Mouse (Mus musculus) frontal cortex, postnatal 14 days (tissue): ENCODE results near the gene Elf2.
"Not testable (repeated sequence)": the region's sequence is repeated elsewhere in the genome, so short reads cannot be mapped to it uniquely, and the experiment has no call there.

Experiments used
- DNase-seq, 2 experiments: peaks; one replicate each; pipeline ENCODE4 v3.0.0; 2022; ENCODE audit warnings: low spot score in 2 of 2

Elf2 gene

DNA sequence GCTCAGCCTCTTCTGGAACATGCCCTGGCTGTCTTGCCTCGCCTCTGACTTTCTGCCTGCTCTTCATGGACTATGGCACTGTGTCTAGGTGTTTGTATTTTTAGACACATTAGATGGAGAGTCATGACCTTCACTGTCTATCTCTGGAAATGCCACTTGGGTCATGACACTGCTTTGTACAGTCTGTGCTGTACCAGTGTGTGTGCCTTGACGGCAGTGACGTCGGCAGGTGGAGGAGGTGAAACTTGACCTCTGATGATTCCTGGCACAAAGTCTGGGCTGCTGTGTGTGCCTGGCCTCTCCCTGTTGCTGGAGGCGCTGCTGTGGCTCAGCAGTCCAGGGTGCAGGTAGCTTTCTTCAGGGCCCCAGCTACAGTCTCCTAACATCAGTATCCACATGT is 107.0 kb downstream of the Elf2 start:
- no peak for DNase-seq

DNA sequence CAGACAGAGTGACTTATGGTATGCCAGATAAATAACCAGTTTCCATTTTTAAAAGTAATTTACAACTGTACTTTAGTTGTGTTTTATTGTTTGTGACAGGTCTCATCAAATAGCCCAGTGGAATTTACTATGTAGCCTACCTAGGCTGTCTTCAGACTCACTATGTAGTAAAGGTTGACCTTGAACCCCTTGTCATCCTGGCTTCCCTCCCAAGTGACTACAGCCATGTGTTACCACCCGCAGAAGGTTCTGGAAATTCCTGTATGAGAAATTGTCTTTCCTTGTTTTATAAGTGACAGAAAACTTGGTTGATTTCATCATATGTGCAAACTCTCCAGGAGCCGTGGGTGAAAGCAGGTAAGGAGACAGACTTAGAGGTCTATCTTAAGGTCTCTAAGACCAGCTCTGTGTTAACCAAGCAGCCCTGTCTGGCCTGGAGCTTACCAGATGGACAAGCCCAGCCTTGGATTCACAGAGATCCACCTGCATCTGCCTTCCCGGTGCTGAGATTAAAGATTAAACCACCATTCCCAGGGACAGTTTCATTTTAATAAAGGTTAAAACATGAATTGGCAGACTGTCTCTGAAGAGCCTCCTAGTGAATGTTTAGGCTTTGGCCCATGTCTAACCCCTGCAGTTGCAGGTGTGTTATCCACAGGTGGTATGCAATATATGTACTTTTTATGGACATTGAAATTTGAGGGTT is 108.1 kb downstream of the Elf2 start:
- no peak for DNase-seq

DNA sequence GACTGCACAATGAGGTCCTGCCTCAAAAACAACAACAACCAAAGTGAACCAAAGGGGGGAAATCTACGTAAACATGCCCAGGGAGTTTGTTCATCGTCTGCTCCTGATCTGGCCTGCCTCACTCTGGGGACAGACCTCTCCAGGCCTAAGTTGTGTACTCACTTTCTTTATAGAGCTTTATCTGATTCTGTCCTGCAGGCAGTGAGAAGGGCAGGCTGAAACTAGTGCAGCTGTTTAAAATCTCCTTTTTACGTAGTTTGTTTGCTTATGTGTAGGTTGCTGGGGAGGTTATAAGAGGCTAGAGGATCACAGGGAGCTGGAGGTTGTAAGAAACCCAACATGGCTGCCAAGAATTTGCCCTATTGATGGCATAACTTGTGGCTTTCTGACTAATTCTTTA is 109.0 kb downstream of the Elf2 start:
- DNase-seq: no peak

DNA sequence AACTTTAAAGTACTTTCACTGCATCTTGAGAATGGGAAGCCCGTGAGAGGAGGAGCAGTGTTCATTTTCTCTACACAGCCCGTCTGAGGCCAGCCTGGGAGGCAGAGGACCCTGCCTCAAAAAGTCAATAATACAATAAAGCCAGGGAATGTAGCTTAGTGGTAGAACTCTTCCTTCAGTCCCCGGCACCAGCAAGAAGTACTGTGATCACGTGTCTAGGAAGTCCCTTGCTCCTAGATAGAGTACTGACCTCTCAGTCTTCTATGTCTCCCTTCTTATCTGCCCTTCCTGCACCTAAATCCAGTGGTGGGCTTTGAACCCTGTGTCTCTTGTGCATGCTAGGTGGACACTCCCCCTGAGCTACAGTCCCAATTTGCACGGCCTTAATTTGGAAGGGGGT is 109.6 kb downstream of the Elf2 start:
- no peak for DNase-seq

DNA sequence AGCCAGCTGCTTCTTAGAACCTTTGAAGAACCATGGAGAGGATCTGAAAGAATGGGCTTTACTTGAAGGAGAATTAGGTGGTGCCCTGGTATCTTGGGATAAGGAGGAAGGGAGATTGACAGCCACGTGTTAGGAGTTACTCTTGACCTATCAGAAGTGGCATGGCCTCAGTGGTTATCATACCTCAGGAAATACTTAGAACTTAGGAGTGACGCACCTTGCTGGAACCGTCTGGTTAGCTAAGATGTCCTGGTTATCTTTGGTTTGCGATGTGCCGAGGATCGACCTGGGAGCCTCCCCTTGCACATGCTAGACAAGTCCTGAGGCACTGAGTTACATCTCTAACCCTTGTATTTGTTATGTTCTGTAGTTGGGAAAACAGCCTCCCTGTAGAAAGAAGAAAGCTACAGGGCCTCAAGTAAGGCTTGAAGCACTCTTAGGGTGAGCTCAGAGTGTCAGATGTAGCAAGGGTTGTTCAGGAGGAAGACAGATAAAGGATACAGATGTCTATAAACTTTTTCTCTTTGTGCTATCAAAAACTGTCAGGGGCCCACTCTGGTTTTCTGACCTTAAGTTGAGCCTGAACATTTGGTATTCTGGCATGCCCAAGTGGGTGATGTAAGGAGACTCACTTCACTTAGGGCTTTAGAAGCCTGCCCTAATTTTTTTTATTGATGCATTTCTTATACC is 110.2 kb downstream of the Elf2 start:
- DNase-seq: no peak

DNA sequence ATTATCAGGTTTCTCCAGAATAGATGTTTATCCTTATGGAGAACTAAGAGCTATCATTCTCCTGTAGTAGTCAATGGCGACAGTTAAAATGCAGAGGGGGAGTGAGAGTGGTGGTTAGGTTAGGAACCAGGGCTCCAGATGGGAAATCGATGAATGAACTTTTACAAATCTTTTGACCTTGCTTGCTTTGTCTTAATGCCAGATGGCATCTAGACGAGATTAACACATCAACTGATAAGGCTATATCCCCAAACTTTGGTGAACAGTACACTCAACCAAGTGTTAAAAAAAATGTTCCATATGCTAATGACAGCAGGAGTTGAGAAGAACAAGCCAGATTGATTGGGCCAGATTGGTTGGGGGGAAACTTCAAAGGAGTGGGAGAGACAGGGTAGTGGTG is 111.2 kb downstream of the Elf2 start:
- no peak for DNase-seq

DNA sequence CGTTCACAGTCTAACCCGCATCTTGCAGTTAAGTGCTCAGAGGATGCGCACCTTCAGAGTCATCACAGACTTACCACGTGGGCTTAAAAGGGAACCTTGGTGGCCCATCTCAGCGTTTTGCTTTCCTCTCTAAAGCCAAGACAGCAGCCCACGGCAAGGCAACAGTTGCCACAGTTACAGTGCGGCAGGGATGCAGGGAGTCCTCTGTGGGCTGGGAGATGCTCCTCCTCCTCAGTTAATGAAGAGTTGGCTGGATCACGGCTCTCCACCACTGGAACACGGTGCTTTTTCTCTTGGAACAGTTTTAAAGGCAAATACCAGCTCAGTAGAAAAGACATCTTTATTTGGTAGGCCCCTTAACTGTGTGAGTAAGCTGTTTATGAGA is 111.7 kb downstream of the Elf2 start:
- peak; percentile 28 to 42 for DNase-seq

DNA sequence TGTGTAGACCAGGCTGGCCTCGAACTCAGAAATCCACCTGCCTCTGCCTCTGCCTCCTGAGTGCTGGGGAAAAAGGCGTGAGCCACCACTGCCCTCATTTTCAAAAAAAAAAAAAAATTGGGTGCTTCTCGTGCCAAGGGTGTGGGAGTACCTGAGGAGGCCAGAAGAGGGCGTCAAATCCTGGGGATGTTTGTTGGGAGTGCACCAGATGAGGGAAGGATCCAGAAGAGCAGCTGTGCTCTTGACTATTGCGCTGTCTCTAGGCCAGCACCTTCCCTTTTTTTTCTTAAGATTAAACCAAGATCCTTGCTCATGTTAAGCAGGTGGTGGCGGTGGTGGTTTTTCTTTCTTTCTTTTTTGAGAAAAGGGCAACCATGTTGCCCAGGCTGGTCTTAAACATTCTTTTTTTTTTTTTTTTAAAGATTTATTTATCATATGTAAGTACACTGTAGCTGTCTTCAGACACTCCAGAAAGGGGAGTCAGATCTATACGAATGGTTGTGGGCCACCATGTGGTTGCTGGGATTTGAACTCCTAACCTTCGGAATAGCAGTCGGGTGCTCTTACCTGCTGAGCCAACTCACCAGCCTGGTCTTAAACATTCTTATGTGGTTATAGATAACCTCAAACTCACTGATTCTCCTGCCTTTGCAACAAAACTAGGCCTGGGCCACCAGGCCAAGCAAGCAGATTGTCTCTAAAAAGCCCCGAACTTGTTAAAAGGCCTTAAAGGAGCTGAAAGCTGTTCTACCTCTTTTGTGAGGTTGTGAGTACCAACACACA is 112.2 kb downstream of the Elf2 start:
- DNase-seq: no peak

DNA sequence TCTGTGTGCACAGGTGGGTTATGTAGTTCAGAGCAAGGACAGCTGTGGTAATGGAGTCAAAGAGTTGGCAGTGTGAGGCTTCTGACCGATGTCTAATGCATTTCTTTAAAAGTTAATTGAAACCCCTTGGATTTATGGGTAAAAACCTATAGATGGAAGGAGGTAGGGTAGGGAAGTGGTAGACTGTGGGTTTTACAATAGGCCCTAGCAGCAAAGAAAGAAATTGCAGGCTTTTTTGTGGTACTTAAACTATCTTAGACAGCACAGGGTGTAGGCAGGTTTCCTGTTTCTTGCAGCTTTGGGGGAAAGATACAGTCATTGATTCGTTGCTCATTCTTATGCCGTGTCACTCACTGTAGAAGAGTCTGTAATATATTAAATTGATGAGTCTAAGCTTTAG is 113.9 kb downstream of the Elf2 start:
- DNase-seq: no peak

DNA sequence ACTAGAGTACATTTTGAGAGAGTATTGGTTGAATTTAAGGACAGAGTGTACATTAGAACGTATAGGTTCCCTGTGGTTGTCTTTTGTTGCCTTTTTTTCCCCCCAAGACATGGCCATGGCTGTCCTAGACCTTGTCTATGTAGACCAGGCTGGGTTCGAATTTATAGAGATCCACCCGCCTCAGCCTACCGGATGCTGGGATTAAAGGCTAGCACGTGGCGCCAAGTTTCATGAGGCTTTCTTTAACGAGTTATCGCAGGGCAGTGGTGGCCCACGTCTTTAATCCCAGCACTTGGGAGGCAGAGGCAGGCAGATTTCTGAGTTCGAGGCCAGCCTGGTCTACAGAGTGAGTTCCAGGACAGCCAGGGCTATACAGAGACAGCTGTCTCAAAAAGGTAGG is 114.5 kb downstream of the Elf2 start:
- no peak for DNase-seq

DNA sequence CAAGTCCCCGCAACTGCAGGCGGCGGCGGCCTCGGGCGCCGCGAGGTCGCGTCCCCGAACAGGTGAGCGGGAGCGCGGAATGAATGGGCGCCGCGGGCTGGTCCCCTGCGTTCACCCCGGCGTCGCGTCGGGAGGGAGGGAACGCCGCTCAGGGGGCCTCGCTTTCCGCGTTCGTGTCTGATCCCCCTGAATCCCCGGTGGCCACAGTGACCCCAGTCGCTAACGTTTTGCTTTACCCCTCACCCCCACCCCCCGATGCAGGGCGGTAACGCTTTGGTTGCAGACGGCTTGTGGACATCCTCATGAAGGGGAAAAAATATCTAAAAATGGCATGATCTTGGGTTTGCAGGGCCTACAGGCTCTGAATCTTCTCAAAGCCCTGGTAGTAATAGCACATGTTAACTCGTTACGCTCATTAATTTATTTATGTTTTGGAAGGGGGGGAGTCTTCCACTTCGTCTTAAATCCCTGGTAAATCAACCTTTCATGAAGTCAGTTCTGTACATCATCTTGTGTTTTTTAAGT is 115.2 kb downstream of the Elf2 start:
- DNase-seq: no peak

DNA sequence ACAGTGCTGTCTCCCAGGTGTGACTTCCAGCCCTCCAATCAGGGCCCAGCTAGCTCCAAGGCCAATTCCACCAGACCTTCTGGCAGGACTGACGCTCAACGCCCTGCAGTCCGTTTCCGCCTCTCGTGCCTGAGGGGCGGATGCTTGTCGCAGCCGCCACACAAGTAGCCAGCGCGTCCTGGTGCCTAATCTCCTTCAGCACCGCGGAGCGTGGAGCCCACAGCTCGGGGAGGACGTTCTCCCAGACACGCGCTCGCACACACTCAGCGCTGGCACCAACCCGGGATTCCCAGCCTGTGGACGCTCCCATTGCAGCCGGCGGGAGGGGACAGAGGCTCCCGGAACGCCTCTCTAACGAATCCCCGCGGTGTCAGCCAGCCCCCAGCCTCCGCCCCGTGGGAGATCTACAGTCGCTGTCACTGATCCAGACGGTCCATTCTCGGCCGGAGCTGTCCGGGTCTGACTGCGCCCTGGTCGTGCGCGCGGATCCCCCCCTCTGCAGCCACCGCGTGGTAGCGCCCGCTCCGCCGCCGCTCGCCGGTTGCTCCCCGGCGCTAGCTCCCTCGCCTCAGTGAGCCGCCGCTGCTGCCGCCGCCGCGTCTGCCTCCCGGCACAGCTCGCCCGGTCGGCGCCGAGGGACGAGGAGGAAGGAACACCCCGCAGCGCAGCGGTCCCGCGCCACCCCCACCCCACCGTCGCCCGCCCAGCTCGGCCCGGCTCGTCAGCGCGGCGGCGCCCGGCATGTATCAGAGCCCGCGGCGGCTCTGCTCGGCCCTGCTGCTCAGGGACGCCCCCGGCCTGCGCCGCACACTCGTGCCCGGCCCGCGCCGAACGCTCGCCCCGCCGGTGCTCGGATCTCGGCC is 115.9 kb downstream of the Elf2 start, which contains the start of gene Noct:
Gene Noct, plus strand, starts transcription at position 85 of the 863 bp plus-strand sequence.
- peak; percentile 81 to 84 for DNase-seq

DNA sequence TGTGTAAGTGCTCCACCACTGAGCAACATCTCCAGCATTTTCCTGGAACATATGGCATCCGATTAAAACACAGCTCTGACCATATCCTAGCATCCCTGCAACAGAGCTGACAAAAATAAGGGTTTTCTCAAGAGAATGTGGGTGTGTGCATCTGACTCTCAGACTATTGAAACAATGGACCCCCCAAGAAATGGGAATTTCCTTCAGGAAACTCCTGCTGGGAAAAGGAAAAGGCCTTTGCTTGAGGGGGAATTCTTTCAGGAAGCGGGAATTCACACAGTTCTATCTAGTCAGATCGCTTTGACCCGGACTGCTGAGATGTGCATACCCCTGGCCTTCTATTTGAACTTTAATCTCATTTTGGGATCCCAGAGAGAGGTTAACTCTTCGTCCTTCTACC is 116.9 kb downstream of the Elf2 start:
- no peak for DNase-seq

DNA sequence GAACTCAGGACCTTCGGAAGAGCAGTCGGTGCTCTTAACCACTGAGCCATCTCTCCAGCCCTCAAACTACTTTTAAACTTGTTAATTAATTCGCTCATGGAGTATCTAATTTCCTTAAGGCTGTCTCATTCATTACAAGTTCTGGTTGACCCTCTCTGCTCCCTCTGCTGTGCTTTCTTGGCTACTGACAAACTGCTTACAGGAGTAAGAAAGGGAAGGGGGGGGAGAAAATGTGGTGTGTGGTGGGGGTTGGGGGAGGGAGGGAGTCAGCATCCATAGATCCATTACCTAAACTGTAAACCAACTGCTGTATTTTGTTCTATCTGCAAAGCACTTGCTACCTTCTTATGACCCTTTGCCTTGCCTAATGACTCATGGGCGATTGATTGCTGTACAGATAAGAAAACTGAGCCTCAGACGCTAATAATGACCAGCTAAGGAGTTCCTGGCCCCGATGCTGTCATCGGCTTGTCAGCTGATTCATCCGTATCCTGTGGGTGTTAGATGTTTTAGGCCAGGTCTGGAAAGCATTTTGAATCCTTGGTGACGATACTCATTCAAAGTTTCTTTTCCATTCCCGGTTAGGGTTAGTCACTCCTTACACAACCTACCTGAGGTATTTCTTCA is 117.5 kb downstream of the Elf2 start:
- DNase-seq: no peak

DNA sequence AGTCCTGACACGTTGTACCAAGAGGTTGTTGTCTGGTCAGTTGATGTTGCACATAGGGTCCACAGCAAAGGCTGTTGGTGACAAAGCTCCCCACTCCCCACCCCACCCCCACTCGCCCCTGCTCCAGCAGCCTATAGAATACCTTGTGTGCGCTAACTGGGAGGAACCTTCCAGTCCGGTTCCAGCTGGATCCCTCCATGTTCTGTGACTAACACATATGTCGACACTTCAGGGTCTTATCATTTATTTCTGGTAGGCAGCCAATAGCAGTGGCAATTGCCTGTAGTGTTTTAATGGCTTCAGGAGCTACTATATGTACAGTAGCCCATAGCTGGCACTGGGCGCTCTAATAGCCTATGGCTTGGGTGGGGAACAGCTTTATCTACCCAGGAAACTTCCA is 118.2 kb downstream of the Elf2 start:
- no peak for DNase-seq

DNA sequence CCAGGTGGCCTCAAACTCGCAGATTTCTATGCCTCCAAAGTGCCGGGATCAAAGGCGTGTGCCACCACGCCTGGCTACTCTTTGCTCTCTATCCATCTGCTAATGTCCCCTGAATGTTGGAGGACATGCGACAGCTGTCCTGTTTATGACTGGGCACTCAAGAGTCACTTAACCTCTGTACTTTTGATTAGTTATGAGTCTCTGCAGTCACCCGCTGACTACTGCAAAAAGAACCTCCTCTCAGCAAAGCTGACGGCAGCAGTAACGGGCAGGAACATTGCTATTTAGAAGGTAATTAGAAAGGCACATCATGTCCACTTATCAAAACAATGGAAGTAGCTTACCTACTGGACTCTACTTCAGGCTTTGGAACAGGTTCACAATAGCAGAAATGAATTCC is 118.6 kb downstream of the Elf2 start:
- no peak for DNase-seq

DNA sequence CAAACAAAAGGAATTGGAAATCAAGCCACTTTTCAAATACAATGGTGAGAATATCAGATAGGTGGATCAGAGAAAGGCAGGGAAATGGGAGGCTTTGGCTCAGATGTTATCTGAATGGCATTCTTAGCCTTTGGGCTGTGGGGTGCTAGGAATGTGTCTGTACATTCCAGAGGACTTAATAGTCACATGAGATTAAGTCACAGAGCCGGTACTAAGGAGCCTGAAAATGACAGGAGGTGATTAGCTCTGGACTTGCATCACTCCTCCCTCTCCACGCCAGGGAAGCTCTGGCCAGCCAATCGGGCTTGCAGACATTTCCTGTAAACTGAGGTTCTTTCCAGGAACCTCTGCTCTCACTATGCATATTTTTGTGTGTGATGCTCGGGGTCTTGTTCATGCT is 119.6 kb downstream of the Elf2 start:
- no peak for DNase-seq

DNA sequence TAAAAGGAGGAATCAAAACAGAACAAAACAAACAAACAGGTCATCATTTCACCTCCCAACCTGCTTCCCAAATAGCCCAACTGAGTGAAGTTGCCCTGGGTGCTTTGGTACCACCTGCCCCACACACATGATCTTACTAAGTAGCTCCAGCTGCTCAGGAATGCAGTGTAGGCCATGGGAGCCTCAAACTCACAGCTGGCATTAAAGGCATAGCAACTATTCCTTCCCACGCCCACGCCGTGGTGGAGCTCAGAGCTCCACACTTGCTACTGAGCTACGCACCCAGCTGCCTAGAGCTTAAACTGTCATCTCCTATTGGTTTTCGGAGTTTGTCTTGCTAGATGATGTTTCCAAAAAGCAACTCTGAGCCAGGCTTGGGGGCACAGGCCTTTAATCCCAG is 121.2 kb downstream of the Elf2 start:
- DNase-seq: no peak

DNA sequence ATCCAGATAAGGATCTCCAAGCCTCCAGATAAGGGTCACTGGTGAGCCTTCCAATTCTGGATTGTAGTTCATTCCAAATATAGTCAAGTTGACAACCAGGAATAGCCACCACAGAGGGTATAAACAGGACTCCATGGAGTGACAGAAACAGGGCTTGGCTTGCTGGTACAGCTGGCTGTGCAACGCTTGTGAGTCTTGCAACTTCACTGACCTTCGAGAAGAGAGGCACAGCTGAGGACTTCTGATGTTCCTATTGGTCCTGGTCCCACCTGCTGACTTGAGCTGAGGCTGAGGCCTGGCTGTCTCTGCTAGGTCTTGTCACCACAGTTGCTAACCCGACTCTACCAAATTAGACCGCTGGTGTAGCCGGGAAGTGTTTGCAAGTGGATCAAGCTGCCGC is 122.1 kb downstream of the Elf2 start:
- DNase-seq: not testable (repeated sequence)

DNA sequence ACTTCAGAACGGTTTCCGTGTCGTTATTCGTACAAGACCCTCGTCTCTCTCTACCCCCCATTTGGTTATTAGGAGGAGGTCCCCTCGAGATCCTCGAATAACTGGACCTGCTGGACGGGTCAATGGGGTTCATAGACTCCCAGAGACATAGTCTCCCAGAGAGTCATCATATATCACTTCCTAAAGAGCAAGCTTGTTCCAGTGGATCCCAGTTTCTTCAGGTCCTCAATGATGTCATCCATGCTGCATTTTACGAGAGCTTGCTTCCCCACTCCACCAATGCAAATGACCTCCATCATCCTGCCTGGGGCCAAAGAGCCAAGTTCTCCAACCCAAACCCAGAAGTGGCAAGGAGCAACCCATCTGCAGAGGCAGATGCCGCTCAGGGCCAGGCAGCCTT is 124.1 kb downstream of the Elf2 start:
- not testable (repeated sequence) for DNase-seq

DNA sequence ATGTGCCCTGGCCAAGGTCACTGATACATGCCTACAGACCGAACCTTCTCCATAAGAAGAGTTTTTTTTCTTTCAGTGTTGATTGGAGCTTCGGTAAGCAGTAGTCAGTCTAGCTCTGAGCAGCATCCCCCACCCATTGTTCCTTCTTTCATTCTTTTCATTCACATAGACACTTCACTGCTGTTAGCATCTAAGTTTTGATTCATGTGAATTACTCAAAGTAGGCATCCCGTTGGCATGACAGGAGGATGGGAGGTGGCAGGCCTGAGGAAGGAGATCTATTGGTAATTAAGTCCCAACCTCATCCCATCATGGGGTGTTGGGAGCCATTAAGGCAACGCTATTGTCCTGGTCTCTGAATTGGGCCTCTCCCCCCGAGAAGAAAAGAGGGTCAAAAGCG is 124.8 kb downstream of the Elf2 start:
- no peak for DNase-seq
